Mouse (Mus musculus) gastrocnemius, postnatal 10 days (tissue): ENCODE measurements around the gene 5730596B20Rik. TPM values are rescaled to one million over a fixed set of nuclear protein-coding genes. Genes with fewer than 3 reads are reported as not detected.

Experiments used
- DNase-seq: peaks from one replicate; pipeline ENCODE4 v3.0.0; 2021; ENCODE audit warnings: mixed read lengths
- total RNA-seq, 2 experiments: library from RNA; stranded (reverse); gene quantifications; 2 replicates each; pipeline ENCODE4 v1.2.3; 2021

Gene 5730596B20Rik
- total RNA-seq, 2 experiments from 2014 or later, result 0.12 to 0.25 TPM

DNA sequence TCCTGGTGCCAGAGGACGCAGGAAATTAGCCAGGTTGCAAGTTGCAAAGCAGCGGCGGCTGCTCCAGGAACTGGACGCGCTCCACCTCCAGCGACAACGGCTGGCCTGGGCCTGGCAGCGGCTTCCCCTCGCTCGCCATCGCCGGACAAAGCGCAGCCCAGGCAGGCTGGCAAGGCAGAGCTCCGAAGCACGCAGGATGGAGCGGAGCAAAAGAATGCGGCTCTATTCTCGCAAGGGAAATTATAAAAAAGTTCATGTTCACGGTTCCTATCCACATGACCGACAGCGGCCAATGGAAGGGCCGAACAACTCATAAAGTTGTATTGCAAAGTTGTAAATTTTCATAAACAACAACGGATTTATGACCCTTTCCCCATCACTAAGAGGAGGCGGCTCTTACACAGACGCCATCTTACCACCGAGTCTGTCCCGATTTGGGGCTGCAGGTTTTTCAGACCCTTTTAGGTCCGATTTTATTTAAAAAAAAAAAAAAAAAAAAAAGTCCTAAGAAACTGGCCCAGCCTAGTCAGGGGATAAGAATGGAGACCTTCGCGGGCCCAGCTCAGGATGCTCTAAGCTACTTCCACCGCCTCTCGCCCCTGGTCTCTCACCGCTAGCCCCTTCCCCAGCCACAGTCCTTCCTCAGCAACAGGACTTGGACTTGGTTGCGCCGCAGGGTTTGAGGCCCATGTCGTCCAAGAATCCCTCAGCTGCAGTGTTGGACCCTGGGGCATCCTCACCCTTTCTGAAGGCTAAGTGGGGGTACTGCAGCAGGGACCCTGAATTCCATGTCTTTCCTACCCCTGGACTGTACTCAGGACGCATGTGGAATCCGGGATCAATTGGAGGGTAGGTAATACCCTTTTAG, 36.1 kb downstream of the 5730596B20Rik start, which contains the start of the genes Hoxa3 and Gm28308:
TSS of gene Hoxa3 (minus strand) at position 218 of the 868 bp plus-strand sequence.
TSS of gene Gm28308 (minus strand) at position 221 of the 868 bp plus-strand sequence.
- DNase-seq, result peak; percentile 76

DNA sequence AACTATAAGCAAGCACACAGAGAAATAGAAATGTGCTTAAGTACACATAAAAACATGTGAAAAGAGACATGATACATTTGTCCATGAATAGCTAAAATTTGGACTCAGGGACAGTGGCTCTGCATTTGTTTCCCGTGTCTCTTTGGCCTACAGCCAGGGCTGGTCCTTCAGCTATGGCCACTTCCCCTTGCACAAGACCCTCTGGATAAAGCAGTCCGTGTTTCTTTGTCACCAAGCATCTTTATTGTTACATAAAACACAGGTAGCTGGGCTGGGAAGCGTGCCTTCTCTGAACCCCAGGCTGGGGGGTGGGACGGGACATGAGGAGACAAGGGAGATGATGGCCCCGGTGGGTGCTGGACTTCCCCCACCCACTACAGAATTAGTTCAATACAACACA, 37.0 kb downstream of the 5730596B20Rik start:
- DNase-seq, result no peak

DNA sequence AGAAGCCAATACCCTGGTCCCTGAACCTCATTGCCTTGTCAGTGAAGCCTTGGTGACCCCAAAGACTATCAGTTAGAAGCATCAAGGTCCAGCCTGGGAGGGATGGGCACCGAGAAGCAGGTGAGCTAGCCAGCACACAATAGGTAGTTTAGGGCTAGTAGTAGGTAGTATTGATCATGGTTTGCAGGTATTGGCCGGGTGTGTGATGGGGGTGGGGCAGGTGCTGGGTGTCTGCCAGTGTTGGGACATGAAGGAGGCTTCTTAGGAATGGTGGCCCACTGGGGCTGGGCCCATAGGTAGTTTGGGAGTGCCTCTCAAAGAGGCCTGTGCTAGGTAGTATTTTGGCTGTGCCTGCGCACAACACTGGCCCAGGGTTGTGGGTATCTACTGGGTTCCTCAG, 37.8 kb downstream of the 5730596B20Rik start:
- no peak for DNase-seq

DNA sequence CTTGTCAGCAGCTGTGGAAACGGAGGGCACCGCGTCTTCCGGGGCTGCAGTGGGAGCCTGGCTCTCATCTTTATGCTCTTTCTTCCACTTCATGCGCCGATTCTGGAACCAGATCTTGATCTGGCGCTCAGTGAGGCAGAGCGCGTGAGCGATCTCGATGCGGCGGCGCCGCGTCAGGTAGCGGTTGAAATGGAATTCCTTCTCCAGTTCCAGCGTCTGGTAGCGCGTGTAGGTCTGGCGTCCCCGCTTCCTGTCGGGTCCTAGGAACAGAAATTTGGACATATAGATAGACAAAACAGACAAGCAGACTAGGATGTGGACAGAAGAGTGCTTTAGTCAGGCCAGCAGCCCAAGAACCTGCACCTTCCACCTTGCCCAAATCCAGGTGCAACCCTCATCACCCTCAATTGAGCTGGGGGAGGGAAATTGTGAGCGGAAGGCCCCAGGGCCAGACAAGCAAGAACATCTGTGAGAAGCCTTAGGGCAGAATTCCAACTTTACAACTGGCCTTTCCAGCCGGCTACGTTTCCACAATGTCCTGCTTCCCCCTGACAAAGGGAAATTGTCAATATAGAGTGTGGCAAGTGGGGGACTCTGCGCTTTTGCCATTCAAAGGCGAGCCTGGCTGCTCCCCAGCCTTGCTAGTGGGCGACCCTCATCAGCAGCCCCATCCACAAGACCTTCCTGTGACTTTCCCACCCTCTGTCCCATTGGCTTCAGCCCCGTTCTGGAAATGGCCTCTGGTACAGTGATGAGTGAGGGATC, 38.7 kb downstream of the 5730596B20Rik start:
- peak; percentile 9 for DNase-seq

DNA sequence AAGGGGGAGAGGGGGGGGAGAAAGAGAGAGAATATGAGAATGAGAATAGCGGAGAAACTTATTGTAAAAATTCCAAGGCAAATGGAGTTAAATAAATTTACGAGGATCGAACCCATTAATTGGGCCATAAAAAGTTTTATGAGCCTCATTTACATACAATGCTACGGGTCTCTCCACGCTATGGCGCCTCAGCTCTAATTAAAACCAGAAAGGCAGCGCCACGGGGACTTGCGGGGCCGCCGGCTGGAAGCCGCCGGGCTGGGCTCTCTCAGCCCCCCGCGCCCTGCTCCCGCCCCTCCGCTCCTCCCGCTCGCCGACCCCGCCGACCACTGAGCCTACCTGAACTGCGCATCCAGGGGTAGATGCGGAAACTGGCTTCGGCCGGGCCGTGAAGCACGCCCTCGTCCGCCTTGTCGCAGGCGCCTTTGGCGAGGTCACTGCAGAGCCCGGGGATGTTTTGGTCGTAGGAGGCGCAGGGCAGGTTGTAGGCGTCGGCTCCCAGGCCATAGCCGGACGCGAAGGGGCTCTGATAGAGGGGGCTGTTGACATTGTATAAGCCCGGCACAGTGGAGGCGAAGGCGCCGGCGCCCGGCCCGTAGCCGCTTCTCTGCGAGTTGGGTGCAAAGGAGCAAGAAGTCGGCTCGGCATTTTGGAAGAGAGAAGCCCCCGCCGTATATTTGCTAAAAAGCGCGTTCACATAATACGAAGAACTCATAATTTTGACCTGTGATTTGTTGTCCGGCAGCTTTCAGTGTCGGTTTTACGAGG, 39.6 kb downstream of the 5730596B20Rik start:
- DNase-seq, result peak; percentile 47

DNA sequence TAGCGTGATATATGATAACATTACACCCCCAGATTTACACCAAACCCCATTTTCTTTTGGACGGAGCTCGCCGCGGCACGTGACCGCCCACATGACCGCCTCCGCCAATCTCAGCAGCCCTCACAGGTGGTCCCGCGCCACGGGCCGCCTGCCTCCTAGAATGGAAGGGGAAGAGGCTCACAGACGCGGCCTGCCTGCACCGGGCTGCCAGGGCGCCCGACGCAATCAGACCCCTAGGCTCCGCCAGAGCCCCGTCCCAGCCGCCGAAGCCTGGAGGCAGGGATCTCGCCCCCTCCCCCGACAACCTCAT, 40.1 kb downstream of the 5730596B20Rik start:
- peak; percentile 84 for DNase-seq

DNA sequence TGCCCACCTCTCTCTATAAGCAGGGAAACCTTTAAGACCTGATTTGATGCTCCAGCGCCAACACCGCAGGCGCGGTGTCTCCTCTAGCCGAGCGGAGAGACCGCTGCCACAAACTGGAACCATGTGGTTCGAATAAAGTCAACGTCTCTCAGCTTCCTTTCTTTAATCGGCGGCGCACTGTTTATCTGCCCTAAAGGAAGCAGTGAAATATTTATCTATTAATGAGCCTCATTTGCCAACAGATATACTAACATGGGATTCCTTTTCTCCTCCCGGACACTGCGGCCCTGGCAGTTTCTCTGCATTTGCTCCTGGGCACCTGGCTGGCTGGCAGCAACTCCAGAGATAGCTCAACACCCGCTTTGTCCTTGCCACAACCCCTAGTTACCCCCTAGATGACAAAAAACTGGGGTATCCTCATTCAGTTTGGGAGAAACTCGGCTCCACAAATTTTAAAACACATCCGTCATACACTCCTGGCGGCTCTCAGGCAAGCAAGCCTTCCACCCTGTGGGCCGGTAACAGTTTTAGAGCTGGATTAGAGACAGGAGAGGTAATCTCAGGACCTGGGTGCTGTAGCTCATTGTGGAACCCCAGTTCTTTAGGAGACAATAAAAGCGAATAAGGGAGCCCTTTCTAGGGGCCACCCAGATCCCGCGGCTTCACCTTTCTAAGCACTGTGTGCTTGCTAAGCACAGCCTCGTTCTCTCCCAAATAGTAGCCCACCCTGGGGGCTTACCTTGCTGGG, 40.8 kb downstream of the 5730596B20Rik start:
- no peak for DNase-seq

DNA sequence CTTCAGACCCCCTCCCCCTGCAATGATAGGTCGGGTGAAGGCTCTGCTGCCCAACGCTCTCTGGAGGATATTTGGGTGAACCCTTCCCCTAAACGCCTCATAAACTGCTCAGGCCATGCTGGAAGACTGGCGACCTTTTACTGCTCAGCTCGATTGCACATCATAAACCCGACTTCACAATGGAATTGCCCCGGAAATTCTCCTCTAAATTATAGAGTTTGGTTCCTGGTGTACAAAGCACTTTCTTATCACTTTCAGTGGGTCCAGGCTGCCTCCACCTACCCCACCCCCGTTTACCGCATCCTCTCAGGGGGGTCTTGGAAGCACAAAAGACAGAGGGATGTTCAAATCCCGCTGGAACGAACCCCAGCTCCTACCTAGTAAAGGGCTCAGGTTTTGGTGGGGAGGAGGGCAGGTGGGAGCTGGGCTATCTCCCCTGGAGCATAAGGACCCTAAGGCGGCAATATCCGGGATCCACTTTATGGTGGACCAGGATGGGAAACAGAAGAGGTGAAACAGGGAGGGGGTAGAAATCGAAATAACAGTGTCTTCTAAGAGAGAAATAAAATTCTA, 41.4 kb downstream of the 5730596B20Rik start:
- no peak for DNase-seq

DNA sequence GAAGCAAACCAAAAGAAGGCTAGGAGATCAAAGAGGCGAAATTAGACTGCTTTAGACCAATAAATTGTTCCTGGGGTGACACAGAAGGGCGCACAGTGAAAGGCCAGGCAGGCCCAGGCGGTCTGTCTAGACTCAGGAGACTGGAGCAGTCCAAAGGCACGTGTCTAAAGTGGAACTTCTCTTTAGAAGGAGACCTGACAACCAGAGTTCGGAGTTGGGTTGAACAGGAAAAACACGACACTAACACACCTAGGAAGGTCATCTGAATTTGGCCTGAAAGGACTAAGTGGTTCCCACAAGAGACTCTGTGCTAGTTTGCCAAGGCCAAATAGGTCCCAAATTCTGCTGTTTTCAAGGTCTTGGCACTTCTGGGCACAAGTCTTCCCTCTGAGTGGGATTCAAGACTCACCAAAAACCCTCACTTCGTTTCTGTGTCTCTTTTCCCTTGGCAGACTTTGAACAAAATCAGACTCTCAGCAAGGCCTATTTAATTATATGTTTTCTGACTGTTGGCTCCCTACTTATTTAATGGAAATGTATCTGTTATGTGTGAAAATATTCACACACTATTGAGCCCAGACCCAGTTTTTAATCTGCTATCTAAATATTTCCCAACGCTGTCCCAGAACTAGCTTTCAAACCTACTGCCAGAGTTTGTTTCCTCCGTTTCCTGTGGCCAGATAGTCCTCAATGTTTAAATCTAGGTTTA, 42.1 kb downstream of the 5730596B20Rik start:
- no peak for DNase-seq

DNA sequence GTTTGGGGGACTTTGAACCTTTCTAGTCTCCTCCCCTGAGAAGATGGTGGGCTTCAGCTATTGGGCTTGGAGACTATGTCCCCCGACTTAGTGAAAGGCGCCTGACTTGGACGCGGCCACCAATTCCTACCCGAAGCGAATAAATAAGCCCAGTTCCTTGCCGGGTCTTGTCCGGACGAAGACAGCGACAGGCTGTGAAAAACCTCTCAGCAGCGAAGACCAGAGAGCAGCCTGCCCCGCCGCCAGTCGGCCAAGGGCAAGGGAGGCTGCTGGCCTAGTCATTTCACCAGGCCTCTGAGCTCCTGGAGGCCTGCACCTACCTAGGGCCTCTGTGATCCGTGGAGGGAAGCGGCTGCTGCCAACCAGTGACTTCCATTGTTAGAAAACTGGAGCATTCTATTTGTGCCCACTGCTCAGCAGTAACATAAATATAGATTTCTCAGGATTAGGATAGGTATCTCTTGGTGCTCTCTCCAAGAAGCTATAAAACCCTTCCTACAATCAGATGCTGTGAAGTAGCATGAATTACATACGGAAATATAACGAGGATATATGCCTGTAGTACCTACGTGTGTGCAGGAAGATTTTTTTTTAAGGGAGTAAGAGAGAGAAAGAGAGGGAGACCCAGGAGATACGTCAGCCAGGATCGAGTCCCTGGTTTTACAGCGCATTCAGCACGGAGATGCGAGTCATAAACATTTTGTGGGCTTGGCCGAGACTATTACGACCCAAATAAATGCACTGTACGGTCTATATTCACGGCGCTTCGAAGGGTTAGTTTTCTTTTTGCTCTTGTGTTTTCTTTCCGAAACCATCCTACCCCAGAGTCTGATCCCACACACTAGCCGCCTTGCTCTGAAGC, 42.9 kb downstream of the 5730596B20Rik start:
- no peak for DNase-seq

DNA sequence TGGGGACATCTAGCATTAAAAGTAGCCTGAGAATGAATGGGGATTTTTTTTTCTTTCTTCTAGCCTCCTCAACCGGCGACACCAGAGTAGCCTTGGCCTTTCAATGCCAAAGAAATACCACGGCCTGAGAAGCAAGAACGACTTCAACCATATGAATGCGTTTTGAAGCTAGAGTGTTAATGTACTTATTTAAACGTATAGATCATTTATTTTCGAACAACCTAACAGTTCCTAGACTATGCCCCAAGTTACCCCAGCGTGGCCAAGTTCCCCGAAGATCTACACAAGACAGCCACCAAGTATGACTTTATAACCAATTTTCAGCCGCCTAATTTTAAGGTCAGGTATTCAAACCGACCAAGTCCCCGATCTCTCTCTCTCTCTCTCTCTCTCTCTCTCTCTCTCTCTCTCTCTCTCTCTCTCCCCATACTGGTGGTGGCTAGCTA, 43.6 kb downstream of the 5730596B20Rik start:
- DNase-seq, result no peak

DNA sequence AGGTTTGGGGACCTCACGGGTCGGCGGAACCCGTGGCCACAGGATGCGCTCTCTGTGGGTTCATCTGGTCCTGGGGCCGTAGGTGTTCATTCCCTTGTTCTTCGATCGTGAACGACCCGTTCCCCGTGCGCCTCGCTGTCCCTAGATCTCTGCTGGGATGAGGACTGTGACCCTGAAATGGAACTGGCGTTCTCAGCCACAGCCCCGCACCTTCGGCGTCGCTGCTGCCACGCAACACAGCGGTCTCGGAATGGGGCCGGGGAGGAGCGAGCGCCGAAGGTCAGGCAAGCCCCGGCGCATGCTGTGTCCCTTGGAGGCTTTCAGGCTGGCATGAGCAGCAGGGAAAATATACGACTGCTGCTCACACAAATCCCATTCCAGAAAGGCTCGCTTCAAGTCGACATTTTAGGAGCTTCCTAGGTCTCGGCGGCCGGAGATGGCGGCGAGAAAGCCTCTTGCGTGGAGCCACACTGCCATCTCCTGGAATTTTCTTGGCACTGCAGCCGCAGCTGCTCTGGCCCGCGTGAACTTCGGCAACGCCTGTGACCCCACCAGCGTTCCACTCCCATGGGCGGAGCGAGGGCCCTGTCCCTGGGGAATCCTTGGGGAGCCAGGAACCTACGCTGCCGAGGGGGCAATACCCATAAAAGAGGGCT, 44.2 kb downstream of the 5730596B20Rik start, which contains the start of gene Hoxa7:
TSS of gene Hoxa7 (minus strand) at position 518 of the 656 bp plus-strand sequence.
- peak; percentile 94 for DNase-seq

DNA sequence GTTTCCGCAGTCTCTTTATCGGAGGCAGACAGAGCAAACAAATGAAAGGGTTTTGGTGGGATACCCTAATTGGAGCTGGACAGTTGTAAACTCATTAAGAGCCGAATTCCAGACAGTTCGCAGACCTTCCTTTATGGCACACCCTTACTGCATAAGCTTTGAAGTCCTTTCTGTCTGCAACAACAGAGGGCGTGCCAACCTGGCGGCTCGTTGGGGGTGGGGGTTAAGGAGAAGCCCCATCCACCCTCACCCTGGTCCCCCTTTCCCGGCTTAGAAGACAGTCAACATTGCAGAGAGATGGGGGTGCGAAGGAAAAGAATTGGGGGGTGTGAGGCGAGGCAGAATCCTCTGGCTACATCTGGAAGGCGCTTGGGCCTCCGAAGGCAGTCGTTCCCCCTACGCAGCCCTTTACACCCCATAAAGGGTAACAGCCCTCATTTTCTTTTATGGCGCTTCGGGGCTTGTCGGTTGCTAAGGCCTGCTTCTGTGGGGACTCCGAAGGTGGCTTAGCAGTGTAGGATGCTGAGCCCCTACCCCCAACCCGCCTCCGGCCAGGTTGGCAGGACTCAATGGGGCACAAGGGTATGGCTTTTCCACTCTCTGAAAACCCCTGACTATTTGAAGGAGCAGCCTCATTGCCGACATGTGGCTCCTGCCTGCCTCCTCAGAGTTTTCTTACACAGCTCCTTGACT, 44.8 kb downstream of the 5730596B20Rik start:
- DNase-seq, result peak; percentile 41

DNA sequence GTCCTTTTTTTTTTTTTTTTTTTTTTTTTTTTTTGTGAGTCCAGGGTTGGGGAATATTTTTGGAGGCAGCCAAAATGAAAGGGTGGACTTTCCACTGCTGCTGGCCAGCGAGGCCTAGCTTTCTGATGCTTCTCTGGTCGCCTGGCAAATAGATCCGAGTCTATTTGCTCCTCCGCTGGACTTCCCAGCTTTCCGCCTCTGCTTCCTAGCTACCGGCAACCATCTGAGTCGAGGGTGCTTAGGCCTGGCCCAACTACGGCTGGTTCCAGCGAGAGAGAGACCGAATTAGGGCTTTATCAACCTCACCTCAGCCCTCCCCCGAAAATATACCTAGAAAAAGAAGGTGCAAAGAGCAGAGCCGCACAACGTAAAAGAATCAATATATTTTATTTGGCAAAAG, 45.4 kb downstream of the 5730596B20Rik start:
- peak; percentile 9 for DNase-seq

DNA sequence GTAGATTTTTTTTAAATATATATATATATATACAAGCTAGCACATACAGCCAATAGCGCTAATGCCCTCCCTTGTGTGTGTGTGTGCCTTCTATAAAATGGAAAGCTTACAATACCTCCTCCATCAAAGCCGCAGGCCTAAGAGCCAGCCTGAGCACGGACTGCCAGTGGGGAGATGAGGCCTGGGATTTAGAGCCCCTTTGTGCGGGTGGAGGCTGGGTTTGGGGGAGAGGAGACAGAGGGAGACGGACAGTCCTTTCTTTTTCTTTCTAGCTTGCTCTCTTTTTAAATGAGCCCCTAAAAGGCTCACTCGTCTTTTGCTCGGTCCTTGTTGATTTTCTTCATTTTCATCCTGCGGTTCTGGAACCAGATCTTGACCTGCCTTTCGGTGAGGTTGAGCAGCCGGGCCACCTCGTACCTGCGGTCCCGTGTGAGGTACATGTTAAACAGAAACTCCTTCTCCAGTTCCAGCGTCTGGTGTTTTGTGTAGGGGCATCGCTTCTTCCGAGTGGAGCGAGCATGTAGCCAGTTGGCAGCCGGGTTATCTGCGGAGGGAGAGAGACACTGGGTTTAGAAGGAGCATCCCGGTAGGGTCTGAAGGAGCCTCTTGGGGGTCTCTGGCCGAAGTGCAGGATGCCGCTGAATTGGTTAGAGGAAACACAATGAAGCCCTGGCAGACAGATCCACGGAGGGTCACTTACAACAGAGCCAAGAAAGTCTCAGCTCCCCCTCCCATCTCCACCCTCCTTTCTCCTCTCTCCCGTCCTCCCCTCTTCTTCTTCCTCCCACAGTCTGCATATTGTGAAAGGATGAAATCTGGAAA, 46.9 kb downstream of the 5730596B20Rik start:
- DNase-seq, result no peak

DNA sequence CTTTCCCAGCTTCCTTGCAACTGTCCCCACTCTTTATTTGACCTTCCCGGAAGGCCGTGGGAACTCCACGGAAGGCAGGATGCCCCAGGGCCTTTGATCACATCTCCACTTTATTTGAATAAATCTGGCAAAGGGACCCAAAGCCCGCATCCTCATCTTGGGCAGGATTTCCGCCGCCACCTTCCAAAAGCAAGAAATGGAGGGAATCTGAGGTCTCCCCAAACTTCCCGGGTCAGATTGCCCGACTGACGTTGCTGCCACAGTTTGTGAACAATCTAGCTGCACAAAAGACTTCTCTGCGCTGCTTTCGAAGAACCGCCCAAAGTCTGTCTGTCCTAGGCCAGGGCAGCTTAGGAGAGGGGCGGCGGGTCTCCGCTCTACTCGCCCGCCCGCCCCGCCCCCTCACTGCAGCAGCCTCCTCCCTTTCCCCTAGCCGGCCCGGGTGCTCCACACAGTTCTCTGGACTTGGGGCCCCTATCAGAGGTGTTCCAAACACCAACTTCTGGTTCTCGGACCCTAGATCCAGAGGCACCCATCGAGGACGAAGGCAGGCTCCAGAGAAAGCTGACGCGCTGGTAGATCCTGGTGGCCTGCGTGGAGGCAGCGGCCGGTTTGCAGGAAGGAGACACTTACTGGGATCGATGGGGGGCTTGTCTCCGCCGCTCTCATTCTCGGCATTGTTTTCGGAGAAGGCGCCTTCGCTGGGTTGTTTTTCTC, 47.8 kb downstream of the 5730596B20Rik start:
- DNase-seq, result no peak
